Mouse (Mus musculus): Measurements from ENCODE around the gene Zbtb25.

Gene Zbtb25

GRCm38 (mm10) chr12:76299361-76299906, 70.0 kb downstream of the Zbtb25 start:
- DNase-seq (ENCODE audit: low spot score in 2 of 2) = no peak

GRCm38 (mm10) chr12:76297830-76298229, 71.6 kb downstream of the Zbtb25 start:
- DNase-seq (ENCODE audit: low spot score in 2 of 2) = no peak

Data from urinary bladder, postnatal 4 days (tissue).